Mouse (Mus musculus) midbrain, embryonic 13.5 days (tissue): ENCODE data around the gene Nrip3. TPM values are rescaled to one million over a fixed set of nuclear protein-coding genes. Genes with fewer than 3 reads are reported as not detected.

ENCODE experiments used
- ATAC-seq: fragments of 200-750 bp; cut with Nextera tagmentation; 2 replicates; pipeline ENCODE4 v1.8.0; 2017; ENCODE audit warnings: mild to moderate bottlenecking, moderate TSS enrichment, moderate library complexity
- H3K27ac ChIP-seq: fragments of 300-500 bp; sonication (generic); 2 replicates; pipeline ENCODE4 v1.5.1; 2015; ENCODE audit warnings: inconsistent platforms, mild to moderate bottlenecking, moderate library complexity
- H3K27me3 ChIP-seq: fragments of 300-500 bp; sonication (generic); 2 replicates; pipeline ENCODE4 v1.6.1; 2015; ENCODE audit warnings: mild to moderate bottlenecking, inconsistent platforms
- H3K36me3 ChIP-seq: fragments of 300-500 bp; sonication (generic); 2 replicates; pipeline ENCODE4 v1.6.1; 2015; ENCODE audit warnings: mild to moderate bottlenecking, inconsistent platforms
- H3K4me1 ChIP-seq: fragments of 300-500 bp; sonication (generic); replicated peaks from 2 replicates; pipeline ENCODE4 v1.6.1; 2015; ENCODE audit warnings: inconsistent platforms
- H3K4me2 ChIP-seq: fragments of 300-500 bp; sonication (generic); replicated peaks from 2 replicates; pipeline ENCODE4 v1.6.1; 2015; ENCODE audit warnings: moderate library complexity, mild to moderate bottlenecking, inconsistent platforms
- H3K4me3 ChIP-seq: fragments of 300-500 bp; sonication (generic); replicated peaks from 2 replicates; pipeline ENCODE4 v1.5.1; 2015; ENCODE audit warnings: mild to moderate bottlenecking, inconsistent platforms
- H3K9ac ChIP-seq: fragments of 300-500 bp; sonication (generic); replicated peaks from 2 replicates; pipeline ENCODE4 v1.6.1; 2015; ENCODE audit warnings: mild to moderate bottlenecking, inconsistent platforms
- H3K9me3 ChIP-seq: fragments of 300-500 bp; sonication (generic); 2 replicates; pipeline ENCODE4 v1.6.1; 2016; ENCODE audit warnings: mild to moderate bottlenecking, inconsistent platforms
- WGBS: fragments of 180-500 bp; shearing (Covaris S2); methylation state at CpG from one replicate; pipeline ENCODE4 v1.1.7; 2015; 5-methylcytosine and 5-hydroxymethylcytosine counted together
- polyA plus RNA-seq: library from polyadenylated mRNA; unstranded; fragments of >200 nt; fragmentation: Nextera tagmentation; extraction: Ambion mirVana; gene quantifications from 2 replicates; pipeline ENCODE4 v1.2.1, GENCODE M21; 2015

Gene Nrip3
- 2.0 and 2.2 TPM in 2 replicates for polyA plus RNA-seq

- no peak within 1 kb of the TSS for H3K27ac ChIP-seq
- peak within 1 kb of the TSS; percentile 96 for H3K4me2 ChIP-seq
- peaks cover 14% of the 10 kb centered on the region for H3K4me1 ChIP-seq
- peaks cover 44% of the 10 kb centered on the region for H3K27me3 ChIP-seq
- peak; percentile 91 for ATAC-seq
- peak within 1 kb of the TSS; percentile 57 for H3K4me3 ChIP-seq
- no peaks in the 10 kb centered on the region for H3K36me3 ChIP-seq
- WGBS, result under 1% methylated on average over 52 of the region's 52 CpGs
- peak within 1 kb of the TSS; percentile 71 for H3K9ac ChIP-seq
- H3K9me3 ChIP-seq, result no peaks in the 10 kb centered on the region
These were observed at the start of gene Nrip3 for GRCm38 (mm10) chr7:109781470-109782203. Nrip3 (minus strand) TSS chr7:109782025.

- ATAC-seq, result no peak
These were observed 49.6 kb upstream of the Nrip3 start for GRCm38 (mm10) chr7:109831376-109831775.

DNA sequence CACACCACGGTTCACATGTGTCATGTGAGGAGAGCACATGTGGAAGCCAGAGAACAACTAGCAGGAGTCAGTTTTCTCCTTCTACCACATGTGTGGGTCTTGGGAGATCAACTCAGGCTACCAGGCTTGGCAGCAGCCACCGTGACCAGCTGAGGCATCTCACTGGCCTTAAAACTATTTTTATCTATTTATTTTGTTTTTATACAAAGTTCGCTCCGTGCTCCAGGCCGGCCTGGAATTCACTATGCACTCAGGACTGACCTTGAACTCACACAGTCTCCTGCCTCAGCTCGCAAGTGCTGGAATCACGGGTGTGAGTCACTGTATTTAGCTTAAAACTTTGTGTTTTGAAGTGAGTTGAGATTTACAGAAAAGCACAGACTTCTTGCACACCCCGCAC lies 45.1 kb upstream of the Nrip3 start:
- H3K36me3 ChIP-seq, result no peaks in the 10 kb centered on the region
- ATAC-seq, result no peak
- WGBS, result 94% methylated on average over 8 of the region's 8 CpGs
- H3K4me1 ChIP-seq, result no peaks in the 10 kb centered on the region
- H3K4me3 ChIP-seq, result no peak overlapping the region
- no peak overlapping the region for H3K4me2 ChIP-seq
- H3K27me3 ChIP-seq, result 0 out of 2 replicates have a peak, but pooled peaks cover 8% of the 10 kb centered on the region
- no peak overlapping the region for H3K9ac ChIP-seq
- H3K27ac ChIP-seq, result no peak overlapping the region
- no peaks in the 10 kb centered on the region for H3K9me3 ChIP-seq

More at GRCm38 (mm10) chr7:109831376-109831775, 49.6 kb upstream of the Nrip3 start:
- Histone ChIP-seq H3K27ac (no peak overlapping the region), H3K9ac (no peak overlapping the region), H3K4me2 (no peak overlapping the region), H3K4me3 (no peak overlapping the region), H3K36me3 (no peaks in the 10 kb centered on the region), H3K4me1 (no peaks in the 10 kb centered on the region), H3K9me3 (no peaks in the 10 kb centered on the region), H3K27me3 (peaks cover 11% of the 10 kb centered on the region; the same call in 1 of the 2 replicates)
- 80% methylated on average over 2 of the region's 2 CpGs for WGBS

DNA sequence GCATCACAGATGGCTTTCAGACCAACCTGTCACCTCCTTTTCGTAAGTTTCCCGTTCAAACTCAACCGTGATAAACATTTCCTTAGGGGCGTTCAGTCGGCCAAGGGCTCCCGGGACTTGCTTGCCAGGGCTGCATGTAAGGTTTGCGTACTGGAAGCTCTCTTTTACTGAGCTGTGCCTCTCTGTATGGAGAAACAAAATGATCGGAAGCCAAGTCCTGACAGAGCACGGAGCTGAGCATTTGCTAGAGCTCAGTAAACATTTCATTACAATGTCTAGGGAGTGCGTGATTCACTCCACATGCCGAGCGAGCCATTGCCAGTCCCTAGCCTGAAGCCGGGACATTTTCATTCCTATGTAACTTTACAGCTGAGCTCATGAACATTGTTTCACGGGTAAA lies 43.5 kb upstream of the Nrip3 start:
- Histone ChIP-seq H3K4me3 (no peak overlapping the region), H3K4me2 (no peak overlapping the region), H3K9ac (no peak overlapping the region), H3K36me3 (no peaks in the 10 kb centered on the region), H3K27ac (no peak overlapping the region), H3K9me3 (no peaks in the 10 kb centered on the region), H3K4me1 (no peaks in the 10 kb centered on the region), H3K27me3 (0 out of 2 replicates have a peak, but pooled peaks cover 3% of the 10 kb centered on the region)
- ATAC-seq, result no peak
- WGBS, result 87% methylated on average over 14 of the region's 14 CpGs

DNA sequence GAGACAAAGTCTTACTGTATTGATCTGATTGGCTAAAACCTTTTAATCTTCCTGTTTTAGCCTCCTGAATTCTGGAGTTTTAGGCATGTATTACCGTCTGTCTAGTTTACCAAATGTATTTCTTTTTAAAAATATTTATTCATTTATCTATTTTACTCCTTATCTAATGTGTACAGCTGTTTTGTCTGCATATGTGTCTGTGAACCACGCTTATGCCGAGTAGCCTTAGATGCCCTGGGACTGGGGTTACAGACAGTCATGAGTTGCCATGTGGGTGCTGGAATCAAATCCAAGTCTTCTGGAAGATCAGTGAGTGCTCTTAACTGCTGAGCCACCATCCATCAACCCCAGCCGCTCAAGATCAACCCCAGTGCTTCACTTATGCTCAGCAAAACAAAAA lies 36.8 kb upstream of the Nrip3 start:
- Histone ChIP-seq H3K4me2 (no peak overlapping the region), H3K27me3 (peaks cover 29% of the 10 kb centered on the region), H3K36me3 (no peaks in the 10 kb centered on the region), H3K4me3 (no peak overlapping the region), H3K27ac (no peak overlapping the region), H3K4me1 (peaks cover 6% of the 10 kb centered on the region), H3K9ac (no peak overlapping the region), H3K9me3 (no peaks in the 10 kb centered on the region)
- ATAC-seq, result no peak
- WGBS, result 89% methylated on average over 4 of the region's 4 CpGs

- H3K9me3 ChIP-seq, result no peaks in the 10 kb centered on the region
- H3K9ac ChIP-seq, result no peak overlapping the region
- peaks cover 29% of the 10 kb centered on the region for H3K27me3 ChIP-seq
- peaks cover 8% of the 10 kb centered on the region for H3K4me1 ChIP-seq
- no peak for ATAC-seq
- no peak overlapping the region for H3K4me2 ChIP-seq
- H3K36me3 ChIP-seq, result no peaks in the 10 kb centered on the region
- no peak overlapping the region for H3K4me3 ChIP-seq
- H3K27ac ChIP-seq, result no peak overlapping the region
These were observed 36.1 kb upstream of the Nrip3 start for GRCm38 (mm10) chr7:109817954-109818353.

DNA sequence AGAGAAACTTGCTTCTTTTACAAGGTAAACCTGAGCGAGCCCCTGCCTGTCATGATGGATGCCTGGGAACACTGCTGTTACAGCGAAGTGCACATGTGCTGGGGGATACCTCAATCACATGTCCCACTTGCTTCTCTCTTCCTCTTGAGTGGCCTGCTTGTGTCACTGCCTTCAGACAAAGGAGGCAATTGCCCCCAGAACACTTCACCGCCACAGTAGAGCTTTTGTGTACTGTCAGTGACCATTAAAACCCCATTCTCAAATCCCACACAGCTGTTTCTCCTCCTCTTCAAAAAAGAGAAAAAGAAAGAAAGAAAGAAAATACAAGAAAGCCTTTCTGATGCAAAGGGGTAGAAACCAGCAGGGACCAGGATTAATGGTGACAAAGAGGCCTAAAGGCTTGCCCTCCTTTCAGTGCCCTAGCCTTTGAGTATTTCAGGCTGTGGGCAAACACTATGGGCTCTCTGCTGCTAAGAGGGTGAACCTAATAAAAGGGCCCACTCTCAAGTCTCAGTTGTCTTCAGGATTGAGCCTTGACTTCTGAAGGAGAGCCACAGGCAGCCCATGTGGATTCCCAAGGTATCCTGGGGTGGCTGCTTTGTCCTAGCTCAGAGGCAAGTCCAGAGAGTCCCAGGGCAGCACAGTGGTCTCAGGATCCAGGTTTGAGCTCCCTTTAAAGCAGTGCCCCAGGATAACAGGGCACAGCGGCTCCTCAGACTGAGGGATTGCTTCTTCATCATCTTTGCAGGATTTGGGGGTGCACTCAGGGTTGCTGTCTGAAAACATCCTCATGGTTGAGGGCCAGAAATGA lies 31.7 kb upstream of the Nrip3 start:
- H3K4me3 ChIP-seq, result no peak overlapping the region
- WGBS, result 8% methylated on average over 4 of the region's 4 CpGs
- peaks cover 11% of the 10 kb centered on the region for H3K4me1 ChIP-seq
- no peak overlapping the region for H3K4me2 ChIP-seq
- H3K27me3 ChIP-seq, result peaks cover 50% of the 10 kb centered on the region
- H3K36me3 ChIP-seq, result no peaks in the 10 kb centered on the region
- peak; percentile 79 for ATAC-seq
- H3K9me3 ChIP-seq, result no peaks in the 10 kb centered on the region
- H3K9ac ChIP-seq, result no peak overlapping the region
- peak overlapping the region; percentile 45 for H3K27ac ChIP-seq

GRCm38 (mm10) chr7:109807616-109808485 lies 26.0 kb upstream of the Nrip3 start:
- no peak for ATAC-seq
- 84% methylated on average over 8 of the region's 8 CpGs for WGBS
- Histone ChIP-seq H3K27ac (no peak overlapping the region), H3K27me3 (peaks cover 31% of the 10 kb centered on the region), H3K9me3 (no peaks in the 10 kb centered on the region), H3K4me3 (no peak overlapping the region), H3K36me3 (no peaks in the 10 kb centered on the region), H3K9ac (no peak overlapping the region), H3K4me1 (0 out of 2 replicates have a peak, but pooled peaks cover 2% of the 10 kb centered on the region), H3K4me2 (no peak overlapping the region)

DNA sequence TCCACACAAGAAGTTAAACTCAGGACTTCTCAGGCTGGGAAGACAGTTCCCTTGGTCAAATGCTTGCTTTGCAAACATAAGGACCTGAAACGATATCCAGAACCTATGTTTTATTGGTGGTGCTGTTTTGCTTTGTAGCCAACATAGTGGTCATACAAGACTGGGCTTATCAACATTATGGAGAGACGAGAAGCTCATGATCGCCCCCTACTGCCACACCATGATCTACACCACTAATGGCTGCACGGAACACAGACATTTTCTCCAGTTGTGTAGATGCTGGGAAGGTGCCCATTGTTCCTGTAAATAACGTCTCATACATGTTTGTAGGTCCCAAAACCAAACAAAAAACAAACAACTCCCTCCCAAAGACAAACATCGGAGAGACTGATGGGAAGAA lies 23.0 kb upstream of the Nrip3 start:
- Histone ChIP-seq H3K4me1 (no peaks in the 10 kb centered on the region), H3K36me3 (no peaks in the 10 kb centered on the region), H3K4me2 (no peak overlapping the region), H3K27me3 (peaks cover 14% of the 10 kb centered on the region; the same call in 1 of the 2 replicates), H3K27ac (no peak overlapping the region), H3K9ac (no peak overlapping the region), H3K4me3 (no peak overlapping the region), H3K9me3 (no peaks in the 10 kb centered on the region)
- WGBS, result 72% methylated on average over 6 of the region's 6 CpGs
- ATAC-seq, result no peak

GRCm38 (mm10) chr7:109804355-109804754 lies 22.5 kb upstream of the Nrip3 start:
- Histone ChIP-seq H3K9ac (no peak overlapping the region), H3K4me1 (no peaks in the 10 kb centered on the region), H3K4me3 (no peak overlapping the region), H3K9me3 (no peaks in the 10 kb centered on the region), H3K36me3 (no peaks in the 10 kb centered on the region), H3K27me3 (peaks cover 14% of the 10 kb centered on the region; the same call in 1 of the 2 replicates), H3K27ac (no peak overlapping the region), H3K4me2 (no peak overlapping the region)
- 96% methylated on average over 6 of the region's 6 CpGs for WGBS
- ATAC-seq, result no peak

- no peak overlapping the region for H3K27ac ChIP-seq
- no peaks in the 10 kb centered on the region for H3K9me3 ChIP-seq
- H3K36me3 ChIP-seq, result no peaks in the 10 kb centered on the region
- no peak overlapping the region for H3K4me3 ChIP-seq
- H3K9ac ChIP-seq, result no peak overlapping the region
- no peak for ATAC-seq
- no peak overlapping the region for H3K4me2 ChIP-seq
- 70% methylated on average over 1 of the region's 1 CpGs for WGBS
- 0 out of 2 replicates have a peak, but pooled peaks cover 7% of the 10 kb centered on the region for H3K27me3 ChIP-seq
- no peaks in the 10 kb centered on the region for H3K4me1 ChIP-seq
These were observed 21.7 kb upstream of the Nrip3 start for GRCm38 (mm10) chr7:109803516-109803915.
